Mouse (Mus musculus) embryonic facial prominence, embryonic 12.5 days (tissue): ENCODE measurements around the gene Armh3. TPM values are rescaled to one million over a fixed set of nuclear protein-coding genes. Genes with fewer than 3 reads are reported as not detected.
A peak's percentile ranks its signal among the peaks of the same experiment; 100 is the strongest.
"Not testable (repeated sequence)": the region's sequence is repeated elsewhere in the genome, so short reads cannot be mapped to it uniquely, and the experiment has no call there.

Experiments
- ATAC-seq: fragments of 200-750 bp; cut with Nextera tagmentation; 2 replicates; pipeline ENCODE4 v1.8.0; 2017; ENCODE audit not compliant: insufficient number of reproducible peaks, insufficient read depth, low FRiP score, low TSS enrichment
- H3K27ac ChIP-seq: fragments of 300-500 bp; sonication (generic); 2 replicates; pipeline ENCODE4 v1.5.1; 2016; ENCODE audit warnings: mild to moderate bottlenecking
- H3K27me3 ChIP-seq: fragments of 300-500 bp; sonication (generic); 2 replicates; pipeline ENCODE4 v1.6.1; 2016; ENCODE audit warnings: mild to moderate bottlenecking, moderate library complexity
- H3K36me3 ChIP-seq: fragments of 300-500 bp; sonication (generic); 2 replicates; pipeline ENCODE4 v1.6.1; 2016; ENCODE audit warnings: mild to moderate bottlenecking
- H3K4me1 ChIP-seq: fragments of 300-500 bp; sonication (generic); 2 replicates; pipeline ENCODE4 v1.6.1; 2016
- H3K4me2 ChIP-seq: fragments of 300-500 bp; sonication (generic); replicated peaks from 2 replicates; pipeline ENCODE4 v1.6.1; 2016; ENCODE audit warnings: mild to moderate bottlenecking, moderate library complexity
- H3K4me3 ChIP-seq: fragments of 300-500 bp; sonication (generic); 2 replicates; pipeline ENCODE4 v1.5.1; 2016; ENCODE audit warnings: mild to moderate bottlenecking
- H3K9ac ChIP-seq: fragments of 300-500 bp; sonication (generic); 2 replicates; pipeline ENCODE4 v1.6.1; 2016; ENCODE audit warnings: mild to moderate bottlenecking, moderate library complexity
- H3K9me3 ChIP-seq: fragments of 300-500 bp; sonication (generic); 2 replicates; pipeline ENCODE4 v1.6.1; 2016; ENCODE audit warnings: mild to moderate bottlenecking, moderate library complexity
- WGBS: fragments of 180-500 bp; shearing (Covaris S2); methylation state at CpG from one replicate; pipeline ENCODE4 v1.1.7; 2016; 5-methylcytosine and 5-hydroxymethylcytosine counted together
- polyA plus RNA-seq: library from polyadenylated mRNA; unstranded; fragments of >200 nt; fragmentation: Nextera tagmentation; extraction: Ambion mirVana; gene quantifications from 2 replicates; pipeline ENCODE4 v1.2.1, GENCODE M21; 2016

Armh3 gene
- polyA plus RNA-seq, 1 experiment from 2014 or later = 20.0 TPM

GRCm38 (mm10) chr19:46002279-46002678 is 4.0 kb upstream of the Armh3 start:
- H3K4me3 ChIP-seq = no peak overlapping the region
- 0 out of 2 replicates have a peak, but pooled peaks cover 3% of the 10 kb centered on the region for H3K27me3 ChIP-seq
- H3K4me2 ChIP-seq = no peak overlapping the region
- 80% methylated on average over 9 of the region's 9 CpGs for WGBS
- H3K36me3 ChIP-seq = no peaks in the 10 kb centered on the region
- no peaks in the 10 kb centered on the region for H3K9me3 ChIP-seq
- no peak overlapping the region for H3K27ac ChIP-seq
- ATAC-seq = no peak
- no peak overlapping the region for H3K9ac ChIP-seq
- H3K4me1 ChIP-seq = peaks cover 12% of the 10 kb centered on the region

- Histone ChIP-seq H3K9me3 (no peaks in the 10 kb centered on the region), H3K27me3 (0 out of 2 replicates have a peak, but pooled peaks cover 2% of the 10 kb centered on the region), H3K4me1 (peaks cover 12% of the 10 kb centered on the region), H3K4me3 (no peak overlapping the region), H3K9ac (no peak overlapping the region), H3K27ac (no peak overlapping the region), H3K4me2 (no peak overlapping the region), H3K36me3 (no peaks in the 10 kb centered on the region)
- no peak for ATAC-seq
- 60% methylated on average over 1 of the region's 1 CpGs for WGBS
These were observed 1.1 kb upstream of the Armh3 start for GRCm38 (mm10) chr19:45999378-45999777.

DNA sequence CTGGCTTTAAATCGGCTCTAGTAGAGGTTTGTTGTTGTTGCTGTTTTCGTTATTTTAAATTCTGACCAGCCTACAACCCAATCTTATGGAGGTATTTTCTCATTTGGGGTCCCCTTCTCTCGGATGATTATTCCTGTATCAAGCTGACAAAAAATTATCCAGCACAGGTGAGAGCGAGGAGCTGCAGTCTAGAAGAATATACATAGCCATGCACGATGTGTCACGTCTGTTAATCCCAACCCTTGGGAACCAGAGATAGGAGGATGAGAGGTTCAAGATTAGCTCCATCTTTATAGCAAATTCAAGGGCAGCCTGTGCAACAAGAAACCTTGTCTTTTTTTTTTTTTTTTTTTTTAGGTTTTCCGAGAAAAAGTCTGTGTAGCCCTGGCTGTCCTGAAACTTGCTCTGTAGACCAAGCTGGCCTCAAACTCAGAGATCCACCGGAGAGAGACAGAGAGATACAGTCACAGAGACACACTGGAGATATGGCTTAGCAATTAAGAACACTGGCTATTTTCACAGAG is 468 bp upstream of the Armh3 start:
- H3K9me3 ChIP-seq = no peaks in the 10 kb centered on the region
- peaks cover 6% of the 10 kb centered on the region for H3K4me1 ChIP-seq
- H3K36me3 ChIP-seq = no peaks in the 10 kb centered on the region
- no peak overlapping the region for H3K27ac ChIP-seq
- WGBS = 11% methylated on average over 8 of the region's 8 CpGs
- peak overlapping the region; percentile 56 for H3K4me2 ChIP-seq
- peak overlapping the region; percentile 91 for H3K4me3 ChIP-seq
- H3K9ac ChIP-seq = no peak overlapping the region
- H3K27me3 ChIP-seq = no peaks in the 10 kb centered on the region
- ATAC-seq = no peak

GRCm38 (mm10) chr19:45997365-45997764 is 923 bp downstream of the Armh3 start:
- ATAC-seq = no peak
- Histone ChIP-seq H3K4me3 (peak overlapping the region; percentile 91), H3K27ac (peak overlapping the region; percentile 94; the same call in 1 of the 2 replicates), H3K27me3 (no peaks in the 10 kb centered on the region), H3K4me1 (peaks cover 3% of the 10 kb centered on the region; the same call in 1 of the 2 replicates), H3K36me3 (no peaks in the 10 kb centered on the region), H3K9ac (peak overlapping the region; percentile 91), H3K9me3 (no peaks in the 10 kb centered on the region), H3K4me2 (peak overlapping the region; percentile 56)
- 63% methylated on average over 5 of the region's 5 CpGs for WGBS

- peaks cover 3% of the 10 kb centered on the region; the same call in 1 of the 2 replicates for H3K4me1 ChIP-seq
- no peaks in the 10 kb centered on the region for H3K9me3 ChIP-seq
- no peak overlapping the region for H3K27ac ChIP-seq
- WGBS = 95% methylated on average over 13 of the region's 13 CpGs
- no peaks in the 10 kb centered on the region for H3K27me3 ChIP-seq
- no peaks in the 10 kb centered on the region; the same call in 1 of the 2 replicates for H3K36me3 ChIP-seq
- no peak overlapping the region for H3K9ac ChIP-seq
- no peak for ATAC-seq
- H3K4me3 ChIP-seq = no peak overlapping the region
- no peak overlapping the region for H3K4me2 ChIP-seq
These were observed 4.1 kb downstream of the Armh3 start for GRCm38 (mm10) chr19:45993981-45994737.

DNA sequence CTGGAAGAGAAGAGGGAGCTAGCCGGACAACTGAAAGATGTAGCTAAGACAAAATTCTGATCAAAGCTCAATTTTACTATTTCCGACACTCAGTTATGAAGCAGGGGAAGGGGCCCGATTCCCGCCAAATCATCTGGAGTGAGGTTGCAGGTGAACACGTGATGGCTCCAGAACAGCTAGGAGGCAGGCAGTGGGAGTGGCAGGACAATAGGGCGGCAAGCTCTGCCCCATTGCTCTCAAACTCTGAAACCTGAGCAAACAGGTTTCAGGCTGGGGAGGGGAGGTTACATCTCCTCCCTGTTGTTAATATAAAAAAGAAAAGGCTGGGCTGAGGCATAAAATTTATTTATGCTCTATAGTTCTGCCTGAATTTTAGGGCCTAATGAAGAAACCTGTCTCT is 4.8 kb downstream of the Armh3 start:
- not testable (repeated sequence) for H3K4me2 ChIP-seq, H3K4me3 ChIP-seq, H3K9me3 ChIP-seq, ATAC-seq, H3K9ac ChIP-seq, H3K27me3 ChIP-seq, H3K27ac ChIP-seq, H3K4me1 ChIP-seq, H3K36me3 ChIP-seq
- WGBS = 80% methylated on average over 6 of the region's 6 CpGs

DNA sequence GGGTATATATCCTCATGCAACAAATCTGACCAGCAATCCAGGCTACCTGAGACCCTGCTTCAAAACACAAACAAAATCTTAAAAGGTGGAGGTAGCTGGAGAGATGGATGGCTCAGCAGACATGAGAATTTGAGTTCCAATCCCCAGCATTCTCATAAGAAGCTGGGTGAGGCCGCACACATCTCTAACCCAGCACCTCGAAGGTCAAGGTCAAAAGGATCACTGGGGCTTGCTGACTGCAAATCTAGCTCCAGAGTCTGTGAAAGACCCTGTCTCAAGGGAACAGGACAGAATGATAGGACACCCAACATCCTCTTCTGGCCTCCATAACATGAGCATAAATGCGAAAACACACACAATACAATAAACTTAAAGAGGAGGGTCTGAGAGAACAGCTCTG is 7.1 kb downstream of the Armh3 start:
- Histone ChIP-seq H3K4me1 (no peaks in the 10 kb centered on the region), H3K4me2 (no peak overlapping the region), H3K9ac (no peak overlapping the region), H3K4me3 (no peak overlapping the region), H3K36me3 (no peaks in the 10 kb centered on the region; the same call in 1 of the 2 replicates), H3K27me3 (no peaks in the 10 kb centered on the region), H3K9me3 (no peaks in the 10 kb centered on the region), H3K27ac (no peak overlapping the region)
- ATAC-seq = no peak
- WGBS = 94% methylated on average over 3 of the region's 3 CpGs

DNA sequence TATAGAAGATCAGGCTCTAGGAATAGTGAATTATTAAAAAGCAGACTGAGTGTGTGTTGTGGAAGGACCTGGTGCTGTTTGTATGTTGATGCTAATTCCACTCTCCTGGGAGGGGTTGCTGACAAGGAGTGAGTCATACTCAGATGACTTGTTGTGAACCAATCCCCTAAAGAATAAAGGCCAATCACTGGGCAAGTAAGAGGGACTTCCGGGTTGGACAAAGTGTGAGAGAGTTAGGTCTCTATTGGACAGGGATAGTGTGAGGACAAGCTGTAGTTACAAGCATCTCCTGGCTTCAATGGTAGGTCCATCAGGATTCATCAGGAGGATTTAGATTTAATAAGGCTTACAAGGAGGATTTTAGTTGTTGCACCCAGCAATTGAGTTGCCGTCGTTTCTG is 10.1 kb downstream of the Armh3 start:
- no peak for ATAC-seq
- H3K4me1 ChIP-seq = no peaks in the 10 kb centered on the region
- H3K9ac ChIP-seq = no peak overlapping the region
- 96% methylated on average over 3 of the region's 3 CpGs for WGBS
- no peaks in the 10 kb centered on the region for H3K27me3 ChIP-seq
- no peak overlapping the region for H3K27ac ChIP-seq
- no peaks in the 10 kb centered on the region; the same call in 1 of the 2 replicates for H3K36me3 ChIP-seq
- no peak overlapping the region for H3K4me3 ChIP-seq
- no peak overlapping the region for H3K4me2 ChIP-seq
- H3K9me3 ChIP-seq = no peaks in the 10 kb centered on the region

DNA sequence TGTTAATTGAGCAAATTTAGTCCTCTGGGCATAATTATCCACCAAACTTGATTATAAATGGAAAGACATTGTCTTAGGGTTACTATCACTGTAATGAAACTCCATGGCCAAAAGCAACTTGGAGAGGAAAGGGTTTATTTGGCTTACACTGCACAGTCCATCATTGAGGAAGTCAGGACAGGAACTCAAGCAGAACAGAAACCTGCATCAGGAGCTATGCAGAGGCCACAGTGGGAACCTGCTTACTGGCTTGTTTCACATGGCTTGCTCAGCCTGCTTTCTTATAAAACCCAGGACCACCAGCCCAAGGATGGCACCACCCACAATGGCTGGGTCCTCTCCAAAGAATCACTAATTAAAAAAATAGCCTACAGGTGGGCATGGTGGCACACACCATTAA is 13.9 kb downstream of the Armh3 start:
- Histone ChIP-seq H3K27ac (no peak overlapping the region), H3K4me1 (no peaks in the 10 kb centered on the region), H3K9ac (no peak overlapping the region), H3K36me3 (no peaks in the 10 kb centered on the region; the same call in 1 of the 2 replicates), H3K4me3 (no peak overlapping the region), H3K9me3 (no peaks in the 10 kb centered on the region), H3K27me3 (no peaks in the 10 kb centered on the region), H3K4me2 (no peak overlapping the region)
- no peak for ATAC-seq

DNA sequence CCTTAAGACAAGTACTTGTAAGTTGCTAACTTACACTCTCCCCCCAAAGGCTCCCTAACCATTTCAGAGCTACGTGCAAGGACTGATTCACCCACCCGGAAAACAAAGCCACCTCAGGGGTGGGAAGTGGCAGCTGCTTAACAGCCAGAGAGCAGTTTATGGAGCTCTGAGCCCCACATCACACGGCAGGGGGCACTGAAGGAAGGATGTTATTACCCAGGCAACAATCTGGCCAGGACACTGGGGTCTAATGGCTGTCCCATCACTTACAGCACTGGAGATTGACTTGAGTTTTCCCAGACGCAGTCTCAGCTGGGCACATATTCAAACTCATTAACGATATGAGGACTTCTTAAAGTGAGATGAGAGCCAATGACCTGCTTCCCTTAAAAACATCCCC is 37.5 kb downstream of the Armh3 start:
- Histone ChIP-seq H3K27ac (no peak overlapping the region), H3K4me1 (no peaks in the 10 kb centered on the region), H3K9me3 (no peaks in the 10 kb centered on the region), H3K36me3 (peaks cover 37% of the 10 kb centered on the region), H3K4me2 (no peak overlapping the region), H3K9ac (no peak overlapping the region), H3K27me3 (no peaks in the 10 kb centered on the region), H3K4me3 (no peak overlapping the region)
- ATAC-seq = no peak
- 40% methylated on average over 5 of the region's 5 CpGs for WGBS

DNA sequence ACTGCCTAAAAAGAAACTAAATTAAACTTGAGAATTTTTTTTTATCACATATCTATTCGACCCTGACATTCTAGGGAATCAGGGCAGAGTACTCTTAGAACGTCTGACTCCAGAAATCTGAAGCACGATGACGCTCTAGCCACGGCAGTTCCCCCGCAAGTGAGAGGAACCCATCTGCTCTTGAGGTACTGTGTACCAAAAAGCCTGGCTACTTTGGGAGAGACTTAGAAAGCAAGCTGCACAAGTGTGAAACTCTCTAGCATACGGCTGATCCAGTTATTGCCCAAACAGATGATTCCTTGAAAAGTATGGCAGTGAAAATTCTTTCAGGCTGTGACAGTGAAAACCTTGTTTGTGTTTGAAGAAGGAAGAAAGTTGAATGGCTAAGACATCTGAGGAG is 41.6 kb downstream of the Armh3 start:
- Histone ChIP-seq H3K4me1 (no peaks in the 10 kb centered on the region), H3K9ac (no peak overlapping the region), H3K4me3 (no peak overlapping the region), H3K4me2 (no peak overlapping the region), H3K36me3 (peaks cover 27% of the 10 kb centered on the region), H3K27me3 (no peaks in the 10 kb centered on the region), H3K27ac (no peak overlapping the region), H3K9me3 (no peaks in the 10 kb centered on the region)
- no peak for ATAC-seq
- WGBS = 90% methylated on average over 7 of the region's 7 CpGs

DNA sequence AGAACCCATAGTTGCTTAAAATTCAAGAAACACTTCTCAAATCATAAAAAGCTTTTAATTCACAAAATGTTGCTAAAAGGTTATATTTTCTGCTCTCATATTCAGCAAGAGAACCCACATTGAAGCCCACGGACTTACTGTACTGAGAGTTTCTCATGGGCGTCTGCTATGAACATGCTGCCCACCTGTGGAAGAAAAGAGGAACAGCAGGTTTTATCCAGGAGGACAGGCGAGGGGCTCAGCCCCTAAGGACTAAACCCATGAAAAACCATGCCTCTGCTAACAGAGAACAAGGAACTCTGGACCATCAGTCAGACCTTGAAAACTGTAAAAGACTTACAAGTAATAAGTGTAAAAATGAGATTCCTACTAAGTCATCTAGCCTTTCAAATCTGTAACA is 45.0 kb downstream of the Armh3 start:
- Histone ChIP-seq H3K4me3 (no peak overlapping the region), H3K4me2 (no peak overlapping the region), H3K27me3 (no peaks in the 10 kb centered on the region), H3K9ac (no peak overlapping the region), H3K36me3 (peaks cover 31% of the 10 kb centered on the region), H3K4me1 (no peaks in the 10 kb centered on the region), H3K9me3 (no peaks in the 10 kb centered on the region), H3K27ac (no peak overlapping the region)
- no peak for ATAC-seq
- 6% methylated on average over 3 of the region's 3 CpGs for WGBS
